Mouse (Mus musculus): Measurements from ENCODE around the gene Adam26a. TPM values are rescaled to one million over a fixed set of nuclear protein-coding genes. Genes with fewer than 3 reads are reported as not detected.
"Not testable (repeated sequence)": the region's sequence is repeated elsewhere in the genome, so short reads cannot be mapped to it uniquely, and the experiment has no call there.

Adam26a gene
- not detected in 2 replicates for total RNA-seq (2017)

GRCm38 (mm10) chr8:43576607-43577006, at the start of gene Adam26a:
TSS of gene Adam26a (minus strand) at chr8:43576707.
- ATAC-seq (ENCODE audit: extremely low read depth, insufficient number of reproducible peaks, low FRiP score, poor library complexity, severe bottlenecking), result not testable (repeated sequence)

GRCm38 (mm10) chr8:43616046-43616445, 39.5 kb upstream of the Adam26a start:
- no peak for ATAC-seq (ENCODE audit: extremely low read depth, insufficient number of reproducible peaks, low FRiP score, poor library complexity, severe bottlenecking)

GRCm38 (mm10) chr8:43603657-43604056, 27.1 kb upstream of the Adam26a start:
- ATAC-seq (ENCODE audit: extremely low read depth, insufficient number of reproducible peaks, low FRiP score, poor library complexity, severe bottlenecking), result not testable (repeated sequence)

GRCm38 (mm10) chr8:43603166-43603565, 26.7 kb upstream of the Adam26a start:
- ATAC-seq (ENCODE audit: extremely low read depth, insufficient number of reproducible peaks, low FRiP score, poor library complexity, severe bottlenecking), result not testable (repeated sequence)

- not testable (repeated sequence) for ATAC-seq (ENCODE audit: extremely low read depth, insufficient number of reproducible peaks, low FRiP score, poor library complexity, severe bottlenecking)
Measured at GRCm38 (mm10) chr8:43528006-43528405, 48.5 kb downstream of the Adam26a start, which contains the start of gene Adam26b. TSS of gene Adam26b (minus strand) at chr8:43528106.

Other genes starting within 250 kb of the Adam26a start
- gene Adam26b, start 48.6 kb downstream of the Adam26a start, total RNA-seq (2017), result not detected in 2 replicates
- gene Gm5346, start 50.6 kb upstream of the Adam26a start, total RNA-seq (2017), result 0.35 TPM in 1 of 2 replicates, not detected in the other
- gene Adam34, start 133.3 kb upstream of the Adam26a start, total RNA-seq (2017), result not detected in 2 replicates

Measured in neutrophil, adult 5-6 weeks (primary cell).